Mouse (Mus musculus): ENCODE results near the gene Cep350. TPM values are rescaled to one million over a fixed set of nuclear protein-coding genes. Genes with fewer than 3 reads are reported as not detected.
A peak's percentile ranks its signal among the peaks of the same experiment; 100 is the strongest.

The Cep350 gene
- polyA plus RNA-seq, 1 experiment = 5.8 TPM

DNA sequence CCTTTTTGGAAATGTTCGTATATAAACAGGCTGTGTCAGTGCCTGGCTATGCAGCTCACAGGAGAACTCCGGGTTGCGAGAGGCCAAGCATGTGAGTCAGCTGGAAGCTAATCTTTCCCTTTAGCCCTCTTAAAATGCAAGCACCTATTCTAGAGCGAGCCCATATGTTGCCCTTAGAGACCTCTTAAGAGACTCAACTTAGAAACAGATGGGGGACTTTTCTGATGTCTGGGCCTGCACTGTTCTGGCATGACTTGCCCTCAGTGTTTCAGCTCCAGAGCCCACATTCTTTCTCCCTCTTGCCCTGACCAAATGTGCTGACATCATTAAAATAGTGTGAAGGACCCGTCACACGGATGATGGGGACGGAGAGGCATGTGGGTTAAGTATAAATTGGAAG lies 162.4 kb downstream of the Cep350 start:
- Histone ChIP-seq H3K4me1 (ENCODE audit: control insufficient read depth, insufficient read depth, insufficient read length, low read length) (peaks cover 19% of the 10 kb centered on the region; the same call in 1 of the 2 replicates), H3K4me3 (ENCODE audit: low read depth, low read length) (peak overlapping the region; percentile 21; the same call in 1 of the 2 replicates), H3K27ac (ENCODE audit: insufficient read depth, low read depth, low read length) (peak overlapping the region; percentile 70), H3K36me3 (ENCODE audit: control insufficient read depth, insufficient read depth, low read length) (no peaks in the 10 kb centered on the region), H3K27me3 (ENCODE audit: control insufficient read depth, insufficient read depth, low read length) (no peaks in the 10 kb centered on the region)
- whole genome bisulfite sequencing = 62% methylated on average over 7 of the region's 7 CpGs
- TF ChIP-seq POLR2A (IDR thresholded peaks at IDR 0.05; ENCODE audit: low read depth, low read length) (no peak), CTCF (IDR thresholded peaks at IDR 0.05; ENCODE audit: extremely low read depth, insufficient read length, insufficient replicate concordance, low read depth, low read length) (no peak)

DNA sequence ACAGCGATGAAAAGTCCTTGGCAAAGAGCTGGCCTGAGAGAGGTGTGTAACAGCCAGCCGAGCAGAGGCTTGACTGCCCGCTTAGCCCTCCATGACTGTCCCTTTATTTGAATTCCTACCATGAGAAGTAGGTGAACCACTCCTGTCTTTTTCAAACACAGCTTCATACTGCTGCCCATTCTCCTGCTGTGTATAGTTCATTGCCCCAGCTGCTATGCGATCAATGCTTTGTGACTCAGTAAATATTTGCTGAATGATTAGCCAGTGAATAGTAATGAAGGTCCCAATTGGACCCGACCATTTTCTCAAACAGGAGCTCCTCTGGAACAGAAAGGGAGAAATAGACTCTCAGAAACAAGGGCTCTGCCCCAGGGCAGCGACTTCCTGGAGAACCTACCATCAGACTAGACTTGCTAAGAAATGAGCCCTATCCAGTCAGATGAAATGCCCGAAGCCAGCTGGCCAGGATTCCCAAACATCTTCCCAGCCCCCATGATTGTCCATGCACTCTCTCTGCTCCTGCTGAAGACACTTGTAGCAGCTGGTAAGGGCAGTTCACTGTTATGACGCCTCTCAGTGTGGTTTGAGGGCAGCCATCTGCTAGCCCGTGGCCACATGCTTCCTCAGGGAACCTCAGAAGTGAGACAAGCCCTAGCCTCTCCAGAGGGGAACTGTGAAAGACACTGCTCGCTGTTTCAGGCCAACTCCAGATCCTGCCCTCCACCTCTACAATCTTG lies 163.2 kb downstream of the Cep350 start:
- H3K4me3 ChIP-seq (ENCODE audit: low read depth, low read length) = peak overlapping the region; percentile 21; the same call in 1 of the 2 replicates
- H3K27ac ChIP-seq (ENCODE audit: insufficient read depth, low read depth, low read length) = peak overlapping the region; percentile 70
- no peak for TF ChIP-seq CTCF (IDR thresholded peaks at IDR 0.05; ENCODE audit: extremely low read depth, insufficient read length, insufficient replicate concordance, low read depth, low read length)
- WGBS = 13% methylated on average over 10 of the region's 10 CpGs
- H3K4me1 ChIP-seq (ENCODE audit: control insufficient read depth, insufficient read depth, insufficient read length, low read length) = peaks cover 24% of the 10 kb centered on the region; the same call in 1 of the 2 replicates
- H3K27me3 ChIP-seq (ENCODE audit: control insufficient read depth, insufficient read depth, low read length) = no peaks in the 10 kb centered on the region
- no peaks in the 10 kb centered on the region for H3K36me3 ChIP-seq (ENCODE audit: control insufficient read depth, insufficient read depth, low read length)

DNA sequence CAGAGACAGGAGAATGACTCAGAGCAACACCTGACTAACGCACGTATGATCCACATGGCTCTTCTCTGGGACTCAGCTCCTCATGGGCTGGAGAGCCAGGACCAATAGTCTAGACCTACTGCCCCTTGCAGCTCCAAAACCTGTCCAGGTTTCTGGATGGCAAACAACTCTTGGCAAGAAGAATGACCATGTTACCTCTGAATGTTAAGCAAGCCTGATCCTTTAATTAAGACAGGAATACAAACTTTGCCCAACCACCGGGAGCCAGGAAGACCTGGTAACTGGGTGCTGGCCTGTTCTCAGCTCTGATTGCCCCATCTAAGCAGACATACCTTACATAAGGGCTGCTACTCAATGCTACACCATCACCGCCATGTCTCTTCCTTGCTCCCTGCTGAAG lies 164.8 kb downstream of the Cep350 start:
- TF ChIP-seq POLR2A (IDR thresholded peaks at IDR 0.05; ENCODE audit: low read depth, low read length) = no peak
- no peak for TF ChIP-seq CTCF (IDR thresholded peaks at IDR 0.05; ENCODE audit: extremely low read depth, insufficient read length, insufficient replicate concordance, low read depth, low read length)
- 93% methylated on average over 4 of the region's 4 CpGs for WGBS
- Histone ChIP-seq H3K36me3 (ENCODE audit: control insufficient read depth, insufficient read depth, low read length) (peaks cover 3% of the 10 kb centered on the region; the same call in 1 of the 2 replicates), H3K4me3 (ENCODE audit: low read depth, low read length) (no peak overlapping the region), H3K27me3 (ENCODE audit: control insufficient read depth, insufficient read depth, low read length) (no peaks in the 10 kb centered on the region), H3K27ac (ENCODE audit: insufficient read depth, low read depth, low read length) (no peak overlapping the region), H3K4me1 (ENCODE audit: control insufficient read depth, insufficient read depth, insufficient read length, low read length) (peaks cover 23% of the 10 kb centered on the region; the same call in 1 of the 2 replicates)

GRCm38 (mm10) chr1:155805607-155806006 lies 167.4 kb downstream of the Cep350 start:
- no peak for TF ChIP-seq CTCF (IDR thresholded peaks at IDR 0.05; ENCODE audit: extremely low read depth, insufficient read length, insufficient replicate concordance, low read depth, low read length)
- TF ChIP-seq POLR2A (IDR thresholded peaks at IDR 0.05; ENCODE audit: low read depth, low read length) = no peak
- 23% methylated on average over 9 of the region's 9 CpGs for WGBS
- peak overlapping the region; percentile 4 for H3K27ac ChIP-seq (ENCODE audit: insufficient read depth, low read depth, low read length)

DNA sequence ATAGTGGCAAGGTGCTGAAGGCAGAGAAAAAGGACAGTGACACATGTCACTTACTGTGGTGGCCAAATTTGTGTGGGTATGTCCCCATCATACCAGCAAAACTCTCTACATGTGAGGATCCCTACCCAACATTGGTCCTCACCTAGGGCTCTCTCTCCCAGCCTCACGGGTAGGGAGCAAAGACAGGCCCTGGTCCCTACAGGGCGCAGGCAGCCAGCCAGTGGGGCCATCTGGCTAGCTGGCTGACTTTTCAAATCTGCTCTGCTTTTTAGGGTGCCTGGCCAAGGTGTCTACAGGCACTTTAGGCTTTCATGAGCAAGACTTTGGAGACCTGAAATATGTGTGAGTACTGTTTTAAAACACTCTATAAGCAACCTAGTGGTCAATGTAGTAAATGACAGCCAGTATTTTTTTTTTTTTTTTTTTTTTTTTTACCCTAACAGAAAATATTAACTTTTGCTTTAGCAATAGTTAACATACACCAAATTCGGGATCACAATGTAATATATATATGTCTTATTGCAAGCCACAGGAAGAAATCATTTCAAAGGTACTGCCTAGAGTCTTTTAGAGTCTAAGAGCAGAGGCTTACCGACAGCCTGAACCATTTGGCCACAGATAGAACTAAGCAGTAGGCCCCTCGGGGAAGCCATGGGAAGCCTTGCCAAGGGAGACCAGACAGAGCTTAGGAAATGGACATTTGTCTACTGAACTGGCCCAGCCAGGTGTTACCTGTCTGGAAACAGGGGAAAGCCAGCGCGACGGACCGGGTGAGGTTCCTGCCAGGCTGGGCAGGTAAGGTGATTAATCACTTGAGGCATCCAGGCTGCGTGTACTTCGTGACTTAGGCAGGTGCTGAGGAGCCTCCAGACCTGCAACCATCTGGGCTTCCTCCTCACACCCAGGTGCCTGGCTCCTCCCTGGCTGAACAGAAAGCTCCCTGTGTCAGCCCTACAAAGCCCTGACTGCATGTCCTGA lies 171.8 kb downstream of the Cep350 start:
- peaks cover 13% of the 10 kb centered on the region for H3K36me3 ChIP-seq (ENCODE audit: control insufficient read depth, insufficient read depth, low read length)
- no peak overlapping the region for H3K4me3 ChIP-seq (ENCODE audit: low read depth, low read length)
- H3K4me1 ChIP-seq (ENCODE audit: control insufficient read depth, insufficient read depth, insufficient read length, low read length) = peaks cover 18% of the 10 kb centered on the region; the same call in 1 of the 2 replicates
- TF ChIP-seq CTCF (IDR thresholded peaks at IDR 0.05; ENCODE audit: extremely low read depth, insufficient read length, insufficient replicate concordance, low read depth, low read length) (no peak), POLR2A (IDR thresholded peaks at IDR 0.05; ENCODE audit: low read depth, low read length) (no peak)
- no peaks in the 10 kb centered on the region for H3K27me3 ChIP-seq (ENCODE audit: control insufficient read depth, insufficient read depth, low read length)
- no peak overlapping the region for H3K27ac ChIP-seq (ENCODE audit: insufficient read depth, low read depth, low read length)
- 46% methylated on average over 11 of the region's 11 CpGs for WGBS

More at GRCm38 (mm10) chr1:155805607-155806006, 167.4 kb downstream of the Cep350 start:
- H3K36me3 ChIP-seq (ENCODE audit: control insufficient read depth, insufficient read depth, low read length) = peaks cover 10% of the 10 kb centered on the region
- H3K4me1 ChIP-seq (ENCODE audit: control insufficient read depth, insufficient read depth, insufficient read length, low read length) = peaks cover 24% of the 10 kb centered on the region; the same call in 1 of the 2 replicates
- no peak overlapping the region for H3K4me3 ChIP-seq (ENCODE audit: low read depth, low read length)
- H3K27me3 ChIP-seq (ENCODE audit: control insufficient read depth, insufficient read depth, low read length) = no peaks in the 10 kb centered on the region

DNA sequence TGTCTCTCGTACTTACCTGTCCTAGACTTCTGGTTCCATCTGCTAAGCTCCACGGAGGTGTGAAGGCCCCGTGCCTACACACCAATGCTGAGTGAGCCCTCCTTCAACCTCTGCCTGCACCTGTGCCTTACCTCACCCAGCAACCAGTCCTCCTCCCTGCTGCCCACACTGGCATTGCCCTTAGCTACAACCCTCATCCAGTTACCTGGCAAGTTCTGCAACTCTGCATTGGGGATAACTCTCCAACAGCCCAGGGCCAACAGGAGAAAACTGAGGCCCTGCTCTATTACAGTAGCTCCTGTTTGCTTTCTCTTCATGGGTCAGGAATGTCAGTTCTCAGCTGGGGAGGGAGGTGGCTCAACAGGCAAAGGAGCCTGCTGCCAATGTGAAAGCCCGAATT lies 175.1 kb downstream of the Cep350 start:
- peaks cover 21% of the 10 kb centered on the region for H3K36me3 ChIP-seq (ENCODE audit: control insufficient read depth, insufficient read depth, low read length)
- 75% methylated on average over 4 of the region's 4 CpGs for WGBS
- TF ChIP-seq POLR2A (IDR thresholded peaks at IDR 0.05; ENCODE audit: low read depth, low read length) = no peak
- no peak overlapping the region for H3K27ac ChIP-seq (ENCODE audit: insufficient read depth, low read depth, low read length)
- peaks cover 10% of the 10 kb centered on the region; the same call in 1 of the 2 replicates for H3K4me1 ChIP-seq (ENCODE audit: control insufficient read depth, insufficient read depth, insufficient read length, low read length)
- H3K4me3 ChIP-seq (ENCODE audit: low read depth, low read length) = no peak overlapping the region
- no peaks in the 10 kb centered on the region for H3K27me3 ChIP-seq (ENCODE audit: control insufficient read depth, insufficient read depth, low read length)

GRCm38 (mm10) chr1:155797425-155797824 lies 175.6 kb downstream of the Cep350 start:
- WGBS = 52% methylated on average over 4 of the region's 4 CpGs
- H3K4me1 ChIP-seq (ENCODE audit: control insufficient read depth, insufficient read depth, insufficient read length, low read length) = peaks cover 10% of the 10 kb centered on the region; the same call in 1 of the 2 replicates
- H3K27me3 ChIP-seq (ENCODE audit: control insufficient read depth, insufficient read depth, low read length) = no peaks in the 10 kb centered on the region
- H3K36me3 ChIP-seq (ENCODE audit: control insufficient read depth, insufficient read depth, low read length) = peaks cover 16% of the 10 kb centered on the region
- TF ChIP-seq POLR2A (IDR thresholded peaks at IDR 0.05; ENCODE audit: low read depth, low read length) = no peak
- TF ChIP-seq CTCF (IDR thresholded peaks at IDR 0.05; ENCODE audit: extremely low read depth, insufficient read length, insufficient replicate concordance, low read depth, low read length) = no peak
- H3K4me3 ChIP-seq (ENCODE audit: low read depth, low read length) = no peak overlapping the region
- no peak overlapping the region for H3K27ac ChIP-seq (ENCODE audit: insufficient read depth, low read depth, low read length)

Data from small intestine, adult 2 months (tissue).